Mouse (Mus musculus): ENCODE data around the gene Maff.

Maff gene

GRCm38 (mm10) chr15:79329979-79330363, 16.4 kb upstream of the Maff start:
- DNase-seq (ENCODE audit: low spot score in 2 of 2): no peak

GRCm38 (mm10) chr15:79330521-79330920, 15.9 kb upstream of the Maff start:
- DNase-seq (ENCODE audit: low spot score in 2 of 2): no peak

- DNase-seq (ENCODE audit: low spot score in 2 of 2): no peak
These were observed 13.0 kb upstream of the Maff start for GRCm38 (mm10) chr15:79333409-79333808.

- no peak for DNase-seq (ENCODE audit: low spot score in 2 of 2)
These were observed 11.3 kb upstream of the Maff start for GRCm38 (mm10) chr15:79335061-79335655.

DNA sequence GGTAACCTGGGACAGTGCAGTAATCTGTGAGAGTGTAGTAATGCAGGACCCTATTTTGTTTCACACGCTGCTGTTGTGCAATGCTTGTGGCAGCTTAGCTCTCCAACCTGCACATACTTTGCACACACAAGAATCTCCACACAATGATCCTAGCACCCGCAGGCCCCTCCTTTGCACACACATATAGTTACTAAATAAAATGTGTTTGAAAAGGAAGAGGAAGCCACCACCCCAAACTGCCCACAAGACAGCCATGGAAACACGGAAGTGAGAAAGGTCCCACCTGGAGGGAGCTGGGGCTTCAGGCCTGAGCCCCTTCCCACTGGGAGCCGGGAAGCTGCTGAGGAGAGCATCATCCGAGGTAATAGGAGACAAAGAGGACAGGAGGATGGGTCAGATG, 7.4 kb upstream of the Maff start:
- no peak for DNase-seq (ENCODE audit: low spot score in 2 of 2)

DNA sequence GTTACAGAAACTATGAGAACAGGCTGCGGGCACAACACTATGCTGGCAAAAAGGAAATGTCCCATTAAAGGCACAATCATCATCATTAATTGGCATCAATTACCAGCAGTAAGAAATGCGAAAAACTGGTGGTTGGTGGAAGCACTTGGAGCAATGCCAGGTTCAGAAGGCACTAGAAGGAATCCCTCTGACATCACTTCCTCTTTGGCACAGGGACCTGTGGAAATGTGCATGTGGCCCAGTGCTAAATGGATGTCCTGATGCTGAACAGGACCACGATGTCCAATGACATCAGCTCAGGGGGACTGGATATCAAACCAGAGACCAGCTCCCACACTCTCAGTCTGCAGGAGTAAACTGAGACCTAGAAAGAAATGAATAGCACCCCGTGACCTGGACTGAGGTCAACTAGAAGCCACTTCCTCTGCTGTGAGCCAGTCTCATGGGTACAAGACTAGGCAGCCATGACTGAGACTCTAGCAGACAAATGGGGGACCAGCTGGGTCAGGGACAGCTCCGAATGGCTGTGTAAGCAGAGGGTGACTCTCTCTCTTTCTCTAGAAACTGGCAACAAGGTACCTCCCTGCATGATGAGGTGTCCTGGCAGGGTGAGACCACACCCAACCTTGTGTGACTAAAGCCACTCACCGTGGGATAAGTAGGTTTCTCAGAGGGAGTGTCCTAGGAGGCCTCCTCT, 3.6 kb upstream of the Maff start:
- DNase-seq (ENCODE audit: low spot score in 2 of 2): no peak

GRCm38 (mm10) chr15:79344627-79345026, 1.8 kb upstream of the Maff start:
- DNase-seq (ENCODE audit: low spot score in 2 of 2): no peak

DNA sequence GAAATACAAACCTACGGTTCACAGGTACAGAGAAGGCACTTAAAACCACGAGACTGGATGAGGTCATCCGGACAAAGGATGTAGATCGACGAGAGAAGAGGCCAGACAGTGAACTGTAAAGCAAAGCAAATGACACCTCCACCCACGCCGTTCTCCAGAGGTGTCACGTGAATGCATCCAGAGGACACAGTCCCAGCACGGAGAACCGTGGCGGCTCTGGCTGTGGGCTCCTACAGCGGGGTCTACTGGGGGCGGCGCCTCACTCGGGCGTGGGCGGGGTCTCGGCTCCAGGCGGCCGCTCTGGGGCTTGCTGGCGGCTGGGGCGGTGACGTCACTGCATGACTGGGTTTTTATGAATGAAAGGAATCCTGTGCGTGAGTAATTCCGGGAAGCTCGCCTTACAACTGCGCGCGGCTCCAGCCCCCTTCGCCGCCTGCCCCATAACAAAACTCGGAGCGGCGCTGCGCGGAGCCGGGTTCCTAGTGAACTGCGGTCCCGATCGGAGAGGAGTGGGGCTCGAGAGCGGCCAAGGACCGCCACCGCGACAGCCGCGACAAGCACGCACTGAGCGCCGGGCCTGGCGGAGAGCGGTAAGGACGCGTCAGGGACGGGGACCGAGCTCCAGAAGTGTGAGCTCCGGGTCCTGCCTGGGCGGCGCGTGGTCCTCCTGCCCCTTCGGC, 884 bp downstream of the Maff start:
- peak; percentile 84 to 85 for DNase-seq (ENCODE audit: low spot score in 2 of 2)

GRCm38 (mm10) chr15:79347845-79348506, 1.6 kb downstream of the Maff start:
- DNase-seq (ENCODE audit: low spot score in 2 of 2): no peak

- DNase-seq (ENCODE audit: low spot score in 2 of 2): no peak
These were observed 2.2 kb downstream of the Maff start for GRCm38 (mm10) chr15:79348651-79349050.

DNA sequence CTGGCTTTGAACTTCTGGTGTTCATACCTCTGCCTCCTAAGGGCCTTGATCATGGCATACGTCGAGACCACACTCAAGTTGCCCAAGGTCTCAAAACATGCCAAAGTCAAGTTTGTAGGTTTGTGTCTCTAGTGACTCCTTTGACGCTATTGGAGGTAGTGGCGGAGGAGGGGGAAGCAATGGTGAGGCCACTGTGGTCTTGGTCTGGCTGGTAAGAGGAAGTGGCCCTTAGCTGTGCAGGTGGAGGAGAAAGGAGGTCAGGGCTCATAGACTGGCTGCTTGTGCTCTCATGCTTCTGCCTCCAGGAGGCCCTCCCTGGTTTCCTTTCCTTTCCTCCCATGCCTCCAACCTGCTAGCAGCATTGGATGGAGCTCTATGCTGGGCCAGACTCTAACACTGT, 4.4 kb downstream of the Maff start:
- DNase-seq (ENCODE audit: low spot score in 2 of 2): no peak

DNA sequence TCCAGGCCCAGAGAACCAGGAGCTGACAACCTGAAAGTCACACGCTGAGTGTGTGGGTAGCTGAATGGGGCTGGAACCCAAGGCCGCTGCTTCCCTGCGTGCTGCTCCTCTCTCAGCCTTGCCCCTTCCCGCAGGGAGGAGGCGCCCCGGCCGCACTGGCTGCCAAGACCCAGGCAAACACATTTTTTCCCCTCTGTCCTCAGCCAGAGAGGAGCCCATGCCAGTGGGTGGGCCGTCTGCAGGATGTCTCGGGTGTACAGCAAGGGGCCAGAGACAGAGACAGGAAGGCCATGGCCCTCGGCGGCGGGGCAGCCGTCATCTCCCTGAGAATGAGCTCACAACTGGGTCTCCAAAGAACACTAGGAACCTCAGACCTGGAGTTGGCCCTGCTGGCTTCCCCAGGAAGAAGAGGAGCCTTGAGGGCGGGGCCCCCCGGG, 4.9 kb downstream of the Maff start:
- DNase-seq (ENCODE audit: low spot score in 2 of 2): no peak

- DNase-seq (ENCODE audit: low spot score in 2 of 2): no peak
These were observed 6.1 kb downstream of the Maff start for GRCm38 (mm10) chr15:79352479-79352878.

DNA sequence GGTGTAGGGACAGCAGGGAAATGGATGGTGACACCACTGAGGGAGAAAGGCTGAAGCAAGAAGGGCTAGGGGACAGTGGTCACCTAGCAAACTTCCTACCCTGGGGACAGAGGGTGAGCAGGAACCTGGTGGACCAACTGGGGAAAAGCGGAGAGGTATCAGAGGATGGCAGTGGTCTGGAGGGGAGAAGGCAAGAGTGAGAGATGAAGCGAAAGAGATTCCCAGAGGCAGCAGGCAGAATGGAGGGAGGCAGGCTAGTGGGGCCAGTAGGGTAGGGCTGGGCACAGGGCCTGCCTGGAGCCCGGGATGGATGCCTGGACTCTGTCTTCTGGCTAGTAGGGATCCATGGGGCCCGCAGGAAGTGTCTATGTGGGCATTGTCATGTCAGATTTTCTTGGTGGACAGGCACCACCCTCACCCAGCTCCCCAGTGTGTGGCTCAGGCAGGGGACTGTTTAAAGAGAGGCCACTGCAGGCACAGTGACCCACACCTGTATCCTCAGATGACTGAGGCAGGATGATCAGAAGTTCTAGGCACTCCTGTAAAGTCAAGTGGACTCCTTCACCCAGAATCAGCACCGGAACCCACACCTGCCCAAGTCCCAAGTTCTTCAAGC, 7.4 kb downstream of the Maff start:
- no peak for DNase-seq (ENCODE audit: low spot score in 2 of 2)

GRCm38 (mm10) chr15:79354619-79355018, 8.2 kb downstream of the Maff start:
- no peak for DNase-seq (ENCODE audit: low spot score in 2 of 2)

GRCm38 (mm10) chr15:79356481-79356880, 10.1 kb downstream of the Maff start:
- DNase-seq (ENCODE audit: low spot score in 2 of 2): no peak

DNA sequence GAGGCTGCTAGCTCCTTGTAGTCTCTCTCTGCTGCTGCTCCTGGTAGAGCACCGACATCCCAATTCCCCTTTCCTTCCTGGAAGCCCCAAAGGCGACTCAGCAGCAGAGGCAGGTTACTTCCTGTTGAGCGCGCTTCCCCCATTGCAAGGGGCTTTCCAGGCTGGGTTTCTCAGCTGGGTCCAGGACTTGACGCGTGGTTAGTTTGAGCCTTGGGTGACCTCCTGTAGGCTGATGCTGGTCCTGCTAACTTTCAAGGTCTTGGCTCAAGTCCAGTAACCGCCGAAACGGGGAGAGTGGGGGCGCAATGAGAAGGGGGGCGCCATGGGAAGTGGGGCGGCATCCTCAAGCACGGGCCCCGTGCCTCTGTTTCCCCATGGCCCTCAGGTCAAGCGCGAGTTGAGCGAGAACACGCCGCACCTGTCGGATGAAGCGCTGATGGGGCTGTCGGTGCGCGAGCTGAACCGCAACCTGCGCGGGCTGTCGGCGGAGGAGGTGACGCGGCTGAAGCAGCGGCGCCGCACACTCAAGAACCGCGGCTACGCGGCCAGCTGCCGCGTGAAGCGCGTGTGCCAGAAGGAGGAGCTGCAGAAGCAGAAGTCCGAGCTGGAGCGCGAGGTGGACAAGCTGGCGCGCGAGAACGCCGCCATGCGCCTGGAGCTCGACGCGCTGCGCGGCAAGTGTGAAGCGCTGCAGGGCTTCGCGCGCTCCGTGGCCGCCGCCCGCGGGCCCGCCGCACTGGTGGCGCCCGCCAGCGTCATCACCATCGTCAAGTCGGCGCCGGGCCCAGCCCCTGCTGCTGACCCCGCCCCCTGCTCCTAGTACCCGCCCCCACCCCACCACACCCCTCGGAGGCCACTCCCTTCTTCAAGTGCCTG, 10.9 kb downstream of the Maff start:
- DNase-seq (ENCODE audit: low spot score in 2 of 2): peak; percentile 40 to 62

DNA sequence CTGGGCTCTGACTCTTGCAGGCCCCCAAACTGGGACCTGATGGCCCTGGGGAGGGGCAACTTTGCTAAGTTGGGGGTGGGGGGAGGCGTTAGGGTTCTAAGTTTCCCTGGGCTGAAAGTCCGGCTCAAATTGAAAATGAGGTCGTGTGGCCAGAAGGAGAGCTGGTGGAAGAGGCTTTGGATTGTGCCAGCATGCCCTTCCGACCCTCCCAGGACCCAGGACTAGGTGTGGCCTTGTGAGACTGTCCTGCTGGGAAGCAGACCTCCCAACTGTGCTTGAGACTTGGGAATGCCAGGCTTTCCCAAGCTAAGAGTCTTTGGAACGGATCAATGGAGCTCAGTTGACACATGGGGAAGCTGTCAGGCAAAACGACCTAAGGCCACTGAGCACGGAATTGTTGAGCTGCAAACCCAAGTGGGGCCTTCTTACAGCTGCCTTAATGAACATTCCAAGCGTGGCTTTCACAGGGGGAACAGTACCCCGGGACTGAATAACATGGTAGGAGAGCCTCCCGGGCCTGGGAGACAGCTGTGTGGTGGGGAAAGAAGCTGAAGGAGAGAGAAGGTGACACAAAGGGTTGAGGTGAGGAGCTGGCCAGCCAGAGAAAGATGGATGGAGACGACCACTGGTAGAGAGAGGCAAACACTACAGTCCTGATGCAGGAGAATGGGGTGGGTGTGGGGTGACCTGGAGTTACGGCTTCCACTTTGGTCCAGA, 11.7 kb downstream of the Maff start:
- DNase-seq (ENCODE audit: low spot score in 2 of 2): no peak

- no peak for DNase-seq (ENCODE audit: low spot score in 2 of 2)
These were observed 13.5 kb downstream of the Maff start for GRCm38 (mm10) chr15:79359954-79360353.

- DNase-seq (ENCODE audit: low spot score in 2 of 2): peak in 1 of 2 experiments; percentile 39
These were observed 13.9 kb downstream of the Maff start for GRCm38 (mm10) chr15:79360371-79360770.

Measured in frontal cortex, postnatal 36 days (tissue).